Mouse (Mus musculus) induced T-regulatory cell, adult 2 months (primary cell): ENCODE results near the gene Zfhx3.

Source experiments
- DNase-seq: peaks from one replicate; pipeline ENCODE4 v3.0.0-alpha.2; 2012; ENCODE audit warnings: low read depth

Zfhx3 gene

DNA sequence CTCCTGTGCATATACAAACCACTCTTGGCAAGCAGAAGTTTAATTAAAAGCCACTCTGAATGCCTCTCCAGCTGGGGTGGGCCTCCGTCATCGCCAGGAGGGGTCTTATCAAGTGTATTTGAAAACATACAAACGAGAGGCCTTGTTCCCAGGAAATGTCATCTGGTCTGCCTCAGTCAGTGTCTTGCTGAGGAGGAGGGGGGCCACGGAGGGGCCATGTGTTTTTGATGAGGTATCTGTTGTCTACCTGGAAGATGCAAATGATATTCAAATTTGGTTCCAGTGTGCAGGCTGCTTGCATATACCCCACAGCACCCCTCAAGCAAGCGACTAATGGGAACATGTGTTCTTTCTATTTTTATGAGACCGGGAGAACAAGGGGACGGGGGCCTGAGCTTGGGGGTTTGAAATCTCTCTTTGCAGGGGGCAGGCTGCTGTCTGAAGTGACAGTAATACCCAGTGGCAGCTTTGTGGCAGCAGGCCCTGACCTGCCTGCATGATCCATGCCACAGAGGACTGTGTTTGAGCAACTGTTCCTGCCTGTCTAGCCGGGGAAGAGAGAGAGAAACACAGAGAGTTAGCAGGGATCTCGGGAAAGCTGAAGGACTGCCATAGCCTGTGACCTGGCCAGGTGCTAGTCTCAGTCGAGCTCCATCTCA is 412.8 kb downstream of the Zfhx3 start:
- no peak for DNase-seq

DNA sequence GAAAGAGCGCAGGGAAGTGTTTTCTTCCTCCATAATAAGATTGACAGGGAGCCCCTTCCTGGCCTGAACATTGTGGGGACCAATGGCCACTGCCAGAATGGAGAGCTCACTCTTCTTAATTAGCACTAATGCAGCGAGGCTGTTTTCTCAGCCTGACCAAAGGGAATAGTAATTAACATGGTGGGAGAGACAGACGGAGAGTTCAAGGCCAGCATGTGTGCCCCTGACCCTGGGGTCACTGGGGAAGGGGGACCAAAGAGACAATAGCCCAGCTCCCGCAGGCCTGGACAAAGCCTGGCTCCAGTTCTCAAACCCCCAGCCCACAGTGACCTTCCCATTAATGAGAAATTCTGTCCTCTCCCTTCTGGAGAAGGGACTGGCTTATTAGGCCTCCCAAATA is 419.0 kb downstream of the Zfhx3 start:
- no peak for DNase-seq

DNA sequence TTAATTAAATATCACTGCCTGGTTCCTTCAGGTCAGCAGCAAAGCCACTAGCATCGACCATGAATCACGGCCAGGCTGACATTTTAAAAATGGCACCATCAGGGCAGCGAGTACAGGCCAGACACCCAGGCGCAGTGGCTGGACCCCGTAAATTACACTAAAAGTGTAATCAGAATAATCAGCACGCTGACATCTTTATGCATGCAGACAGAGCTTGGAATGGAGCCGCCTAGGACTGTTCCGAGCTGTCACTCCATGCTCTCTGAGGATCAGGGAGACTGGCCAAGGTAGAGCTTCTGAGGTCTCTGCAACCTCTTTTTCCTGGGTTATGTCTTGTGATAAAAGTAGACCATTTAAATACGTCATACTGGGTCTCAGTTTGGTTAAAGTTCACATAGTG is 420.0 kb downstream of the Zfhx3 start:
- no peak for DNase-seq

DNA sequence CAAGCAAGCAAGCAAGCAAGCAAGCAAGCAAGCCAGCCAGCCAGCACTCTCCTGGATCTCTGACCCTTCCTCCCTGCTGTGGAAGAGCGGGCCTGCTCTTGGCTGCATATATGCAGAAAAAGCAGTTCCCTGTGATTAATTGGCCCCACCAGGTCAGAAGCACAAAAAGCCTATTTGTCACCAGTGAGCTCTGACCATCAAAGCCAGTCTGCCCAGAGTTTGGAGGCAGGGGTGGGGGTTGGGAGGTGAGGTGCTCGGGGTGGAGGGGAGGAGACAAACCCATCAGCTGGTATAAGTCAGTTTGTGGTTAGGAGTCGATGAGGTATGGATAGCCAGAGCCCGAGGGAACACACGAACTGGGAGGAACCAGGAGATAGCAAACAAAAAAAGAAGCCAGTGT is 421.0 kb downstream of the Zfhx3 start:
- DNase-seq, result no peak

DNA sequence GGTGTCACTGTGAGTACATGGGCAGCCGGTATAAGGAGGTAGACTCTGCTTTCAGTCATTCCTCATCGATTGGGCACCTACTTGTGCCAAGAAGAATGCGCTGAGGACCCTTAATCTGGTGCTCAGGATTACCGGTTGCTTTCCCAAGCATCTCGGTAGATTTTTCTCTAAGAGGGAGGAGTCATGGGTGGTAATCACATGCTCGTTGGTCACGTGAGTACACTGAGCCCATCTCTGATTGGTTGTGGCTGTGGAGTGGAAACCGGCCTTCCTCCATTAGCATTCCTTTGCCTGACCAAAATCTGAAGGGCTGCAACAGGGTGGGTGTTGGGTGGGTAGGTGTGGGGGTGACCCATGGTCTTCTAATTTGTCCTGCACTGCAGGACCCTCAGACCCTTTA is 421.4 kb downstream of the Zfhx3 start:
- no peak for DNase-seq

DNA sequence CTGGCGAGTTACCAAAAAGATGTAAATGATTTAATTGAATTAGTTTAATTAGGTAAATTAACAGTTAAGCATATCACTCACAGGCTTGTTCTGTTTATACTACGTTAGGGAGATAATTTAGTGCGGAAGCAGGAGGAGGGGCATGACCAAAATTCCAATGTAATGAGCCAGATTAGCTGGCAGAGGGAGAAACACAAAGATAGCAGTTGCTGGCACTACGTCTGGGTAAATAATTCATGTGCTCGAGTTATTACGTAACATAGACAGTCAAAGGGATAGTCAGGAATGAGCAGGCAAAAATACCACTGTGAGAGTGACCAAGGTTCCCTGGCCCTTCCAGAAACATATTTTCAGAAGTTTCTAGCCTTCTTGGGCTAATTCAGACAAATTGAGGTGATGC is 426.6 kb downstream of the Zfhx3 start:
- no peak for DNase-seq

DNA sequence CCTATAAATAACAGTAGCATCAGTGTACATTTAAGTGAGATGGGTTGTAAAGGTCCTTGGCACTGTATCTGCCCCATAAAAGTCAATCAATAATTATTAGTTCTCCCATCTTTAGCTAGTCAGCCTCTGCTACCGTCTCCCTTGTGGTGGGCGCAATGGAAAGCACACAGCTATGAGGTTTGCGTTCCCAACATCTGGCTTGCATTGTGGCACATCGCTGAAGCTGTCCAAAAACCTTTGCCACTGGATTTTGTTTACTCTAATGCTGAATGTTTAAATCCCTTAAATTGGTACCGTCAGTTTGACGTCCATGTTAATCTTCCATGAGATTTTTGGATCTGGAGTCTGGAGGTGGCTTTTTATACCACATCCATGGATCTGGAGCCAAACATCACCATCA is 428.3 kb downstream of the Zfhx3 start:
- no peak for DNase-seq

DNA sequence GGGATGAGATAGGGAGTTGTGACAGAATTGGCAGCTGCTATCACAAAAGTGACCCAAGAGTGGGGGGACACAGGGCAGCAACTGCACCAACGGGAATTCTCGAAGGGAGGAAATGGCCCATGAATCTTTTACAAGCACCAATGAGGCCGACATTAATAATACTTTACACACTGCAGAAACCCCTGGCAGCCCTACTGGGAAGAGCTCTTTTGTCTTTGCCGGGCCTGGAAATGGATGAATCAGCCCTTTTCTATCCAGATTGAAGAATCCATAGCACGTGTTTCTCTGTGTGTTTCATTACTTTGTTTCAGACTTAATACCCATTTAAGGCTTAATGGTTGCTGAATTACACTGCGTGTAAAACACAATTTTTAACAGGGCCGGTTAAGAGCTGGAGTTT is 430.6 kb downstream of the Zfhx3 start:
- no peak for DNase-seq

DNA sequence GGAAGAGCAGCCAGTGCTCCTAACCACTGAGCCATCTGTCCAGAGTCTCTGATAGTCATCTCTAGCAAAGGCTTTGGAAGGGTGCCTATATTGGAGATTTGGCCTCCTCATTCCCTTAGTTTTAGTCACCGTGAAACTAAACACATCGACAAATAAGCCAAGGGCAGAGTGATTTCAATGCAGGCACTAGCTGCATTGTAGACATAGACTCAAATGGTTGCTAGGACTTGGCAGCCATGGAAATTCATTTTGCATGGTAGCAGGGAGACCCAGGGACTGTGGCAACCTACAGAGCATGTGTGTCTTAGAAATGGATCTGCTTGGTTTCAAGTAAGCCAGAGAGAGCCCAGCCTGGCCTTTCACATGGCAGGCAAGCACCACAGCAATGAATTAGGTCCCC is 435.6 kb downstream of the Zfhx3 start:
- no peak for DNase-seq

DNA sequence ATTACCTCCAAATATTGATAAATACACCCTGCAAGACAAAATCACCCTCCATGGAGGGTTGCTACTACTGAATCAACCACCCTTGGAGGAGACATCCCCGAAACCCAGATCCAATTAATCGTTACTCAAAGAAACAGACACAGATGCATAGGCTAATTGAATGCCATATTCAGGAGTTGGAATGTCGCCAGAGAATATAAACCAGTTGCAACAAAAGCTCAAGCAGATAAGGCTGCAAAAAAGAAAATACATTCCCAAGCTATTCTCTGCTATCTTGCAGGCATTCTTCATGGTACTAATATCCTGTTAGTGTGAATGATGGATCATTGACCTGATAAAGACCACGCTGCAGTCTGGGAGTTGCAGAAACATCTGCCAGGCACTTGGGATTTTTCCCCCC is 440.7 kb downstream of the Zfhx3 start:
- DNase-seq, result no peak

DNA sequence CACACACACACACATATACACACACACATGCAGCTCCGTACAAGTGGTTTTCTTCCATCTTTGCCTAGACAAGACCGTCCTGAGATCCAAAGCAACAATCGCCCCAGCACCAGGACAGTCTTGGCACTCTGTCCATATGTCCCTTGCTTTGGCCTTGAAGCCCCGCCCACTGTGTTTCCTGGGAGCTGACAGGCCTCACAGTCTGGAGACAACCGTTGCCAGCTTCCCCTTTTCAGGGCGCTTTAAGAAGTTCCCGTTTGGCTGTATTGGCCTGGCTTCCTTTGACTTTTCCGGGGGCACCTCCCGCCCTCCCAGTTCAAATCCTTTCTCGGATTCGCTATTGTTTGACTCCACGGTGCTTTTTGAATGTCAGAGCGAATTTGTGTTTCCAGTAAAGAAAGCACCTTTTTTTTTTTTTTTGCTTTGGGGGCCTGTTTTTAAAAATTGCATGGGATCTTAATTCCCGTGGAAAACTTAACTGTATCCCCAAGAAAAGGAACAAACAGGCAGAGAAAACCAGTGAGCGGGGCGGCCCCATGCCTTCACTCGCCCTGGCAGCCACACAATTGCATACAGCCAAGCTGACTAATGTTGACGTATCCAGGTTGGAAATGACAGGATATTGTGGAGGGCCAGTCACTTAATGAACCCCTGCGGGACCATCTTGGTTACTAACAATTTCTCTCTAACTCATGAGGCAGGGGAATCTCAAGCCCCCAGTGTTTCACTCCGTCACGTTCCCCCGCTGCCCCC is 444.9 kb downstream of the Zfhx3 start:
- no peak for DNase-seq

DNA sequence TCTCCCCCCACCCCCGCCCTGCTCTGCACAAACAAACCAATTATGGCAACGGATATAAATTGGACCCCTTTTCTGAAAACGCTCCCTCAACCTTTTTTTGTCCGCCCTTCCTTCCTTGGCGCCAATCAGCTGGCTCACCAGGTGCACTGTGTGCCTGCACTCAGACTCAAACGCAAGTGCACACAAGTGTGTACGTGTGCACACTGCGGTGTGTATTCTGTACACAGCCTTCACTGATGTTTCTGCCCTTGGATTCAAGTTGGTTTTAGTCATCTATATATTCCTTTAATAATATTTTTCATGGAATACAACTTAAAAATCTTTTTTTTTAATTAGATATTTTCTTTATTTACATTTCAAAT is 445.4 kb downstream of the Zfhx3 start:
- no peak for DNase-seq

DNA sequence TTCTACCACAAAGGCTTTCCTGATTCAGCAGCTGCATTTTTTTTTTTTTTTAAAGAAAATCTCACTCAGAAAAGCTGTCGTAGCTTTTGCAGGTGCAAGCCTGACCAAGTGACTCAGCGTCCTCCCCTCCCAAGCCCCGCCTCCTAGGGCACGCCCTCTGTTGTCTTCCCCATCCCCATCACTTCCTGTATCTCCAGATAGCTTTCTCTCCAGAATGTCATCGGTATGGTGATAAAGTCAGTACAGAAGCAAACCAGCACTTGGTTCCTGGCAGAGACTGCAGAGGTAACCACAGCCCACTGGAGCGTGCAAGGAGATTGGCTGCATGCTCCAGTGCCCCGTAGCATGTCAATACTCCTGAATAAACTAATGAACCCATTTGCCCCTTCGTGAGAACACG is 450.5 kb downstream of the Zfhx3 start:
- peak; percentile 71 for DNase-seq

DNA sequence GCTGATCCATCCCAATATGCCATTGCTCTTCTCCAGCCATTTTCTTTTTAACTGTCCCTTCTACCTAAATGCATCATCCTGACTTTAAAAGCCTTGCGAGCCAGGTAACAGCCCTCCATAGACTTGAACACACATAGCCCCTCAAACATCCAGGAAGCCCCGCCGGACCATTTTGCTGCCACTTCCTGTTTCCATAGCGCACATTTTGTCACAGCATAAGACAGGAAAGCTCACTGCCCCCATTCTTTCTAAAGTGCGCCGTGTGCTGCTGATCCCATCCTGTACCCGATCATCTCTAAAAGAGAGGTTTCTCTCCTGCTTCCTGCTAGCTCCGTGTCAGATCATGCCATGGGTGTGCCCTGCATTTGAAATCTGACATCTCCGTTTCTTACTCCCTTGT is 459.7 kb downstream of the Zfhx3 start:
- DNase-seq, result peak; percentile 41

DNA sequence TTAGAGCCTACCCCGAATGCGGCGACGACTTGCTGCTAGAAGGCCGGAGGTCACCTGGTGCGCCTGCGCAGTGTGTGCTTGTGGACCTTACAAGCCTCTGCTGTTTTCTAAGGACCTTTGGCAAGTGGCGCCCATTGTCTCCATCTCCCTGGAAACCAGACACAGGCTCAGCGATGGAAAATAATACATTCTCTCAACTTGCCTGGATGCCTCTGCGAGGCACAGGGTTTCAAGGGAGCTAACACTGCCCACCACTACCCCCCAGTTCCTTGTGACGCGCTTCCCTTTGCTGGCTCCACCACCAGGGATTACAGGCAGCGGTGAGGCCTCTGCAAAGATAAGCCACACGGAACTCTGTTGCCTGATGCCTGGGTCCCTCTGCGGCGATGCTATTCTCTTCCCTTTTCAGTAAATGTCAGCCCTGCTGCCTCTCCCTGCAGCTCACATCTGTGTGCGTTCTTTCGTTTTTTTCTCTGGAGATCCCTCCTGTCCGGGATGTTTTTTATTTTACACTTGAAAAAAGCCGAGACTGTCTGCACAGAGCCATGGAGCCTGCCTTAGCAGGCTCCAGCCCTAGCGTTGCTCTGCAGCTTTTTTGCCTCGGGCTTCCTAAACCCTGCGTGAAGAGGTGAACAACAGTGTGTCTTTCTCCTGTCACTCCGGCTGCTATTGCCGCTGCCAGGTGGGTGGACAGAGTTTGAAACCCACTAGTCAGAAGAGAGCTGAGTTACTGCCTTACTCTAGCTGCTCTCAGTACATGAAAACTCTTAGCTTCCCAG is 464.5 kb downstream of the Zfhx3 start:
- DNase-seq, result no peak

DNA sequence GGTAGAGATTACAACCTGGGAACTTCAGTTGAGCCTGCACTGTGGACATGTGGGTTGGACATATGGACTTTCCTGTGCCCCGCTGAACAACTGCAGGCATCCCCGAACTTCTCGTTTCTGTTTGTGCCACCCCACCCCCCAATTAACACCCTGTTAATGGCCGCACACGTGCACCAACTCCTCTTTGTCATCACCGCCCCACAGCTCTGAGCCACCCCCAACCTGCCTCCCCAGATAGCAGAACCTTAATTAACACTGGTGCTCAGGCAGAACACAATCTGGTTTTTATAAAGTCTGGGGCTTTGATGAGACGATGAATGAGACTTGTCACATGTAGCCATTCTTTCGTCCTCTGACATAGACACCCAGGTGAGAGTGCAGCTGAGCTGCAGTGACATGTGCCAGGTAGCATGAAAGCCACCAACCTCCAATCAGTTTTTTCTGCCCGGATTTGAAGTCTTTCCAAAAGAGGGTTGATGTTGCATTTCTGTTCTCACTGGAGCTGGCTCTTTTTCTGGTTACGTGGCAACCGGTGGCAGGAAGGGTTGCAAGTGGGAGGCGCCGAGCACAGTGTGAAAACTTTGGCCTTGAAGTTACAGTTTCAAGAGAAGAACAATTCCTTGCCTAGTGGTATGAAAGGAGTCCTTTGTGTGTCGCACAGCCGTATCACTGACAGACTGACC is 476.9 kb downstream of the Zfhx3 start:
- no peak for DNase-seq

DNA sequence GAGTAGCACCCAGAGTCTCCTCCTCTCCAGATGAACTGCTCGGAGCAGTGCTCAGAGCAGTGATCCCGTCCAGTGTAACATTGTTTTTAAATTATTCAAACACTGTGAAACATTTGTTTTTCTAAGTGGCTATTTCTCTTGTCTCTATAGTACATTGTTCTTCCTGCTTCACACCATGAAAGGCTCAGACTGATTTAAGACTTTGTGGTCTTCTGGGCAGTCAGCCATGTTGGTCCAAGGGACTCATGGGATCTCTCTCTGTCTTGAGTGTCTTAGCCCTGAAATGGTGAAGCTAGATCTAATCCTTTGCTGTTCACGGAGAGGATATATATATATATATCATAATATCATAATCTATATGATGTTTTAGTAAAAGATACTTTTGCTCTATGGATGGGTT is 480.1 kb downstream of the Zfhx3 start:
- DNase-seq, result no peak

DNA sequence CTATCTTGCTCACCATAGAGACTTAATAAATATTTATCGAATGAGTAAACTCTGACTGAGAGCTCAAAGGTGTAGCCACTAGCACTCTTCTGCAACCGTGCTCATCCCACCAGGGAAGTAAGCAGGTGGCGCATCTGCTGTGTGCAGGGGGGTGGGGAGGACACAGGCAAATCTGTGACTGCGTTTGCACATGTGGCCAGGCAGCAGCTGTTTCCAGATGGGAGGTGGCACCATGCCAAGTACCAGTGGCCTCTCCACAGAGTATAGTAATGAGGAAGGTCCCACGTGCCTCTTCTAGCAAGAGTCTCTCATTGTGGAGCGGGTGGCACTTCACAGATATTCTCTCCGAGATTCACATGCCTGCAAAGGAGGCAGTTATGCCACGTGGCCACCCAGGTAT is 481.9 kb downstream of the Zfhx3 start:
- no peak for DNase-seq

DNA sequence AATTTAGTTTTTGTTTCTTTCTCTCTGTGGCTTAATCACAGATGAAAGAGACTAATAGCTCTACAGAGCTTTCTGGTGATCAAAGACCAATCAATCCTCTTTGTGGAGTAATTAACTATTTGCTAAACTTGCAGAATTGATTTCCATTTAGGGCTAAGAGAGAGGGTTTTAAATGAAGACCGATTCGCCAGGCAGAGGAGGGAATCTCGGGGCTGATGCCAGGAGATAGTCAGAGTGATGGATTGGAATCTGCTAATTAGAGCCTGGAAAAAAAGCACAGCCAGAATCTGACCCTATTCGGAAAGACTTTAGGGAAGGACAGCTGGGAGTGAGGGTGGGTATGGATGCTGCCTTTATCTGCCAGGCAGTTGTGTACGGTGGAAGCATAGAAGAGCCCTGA is 490.9 kb downstream of the Zfhx3 start:
- DNase-seq, result no peak

DNA sequence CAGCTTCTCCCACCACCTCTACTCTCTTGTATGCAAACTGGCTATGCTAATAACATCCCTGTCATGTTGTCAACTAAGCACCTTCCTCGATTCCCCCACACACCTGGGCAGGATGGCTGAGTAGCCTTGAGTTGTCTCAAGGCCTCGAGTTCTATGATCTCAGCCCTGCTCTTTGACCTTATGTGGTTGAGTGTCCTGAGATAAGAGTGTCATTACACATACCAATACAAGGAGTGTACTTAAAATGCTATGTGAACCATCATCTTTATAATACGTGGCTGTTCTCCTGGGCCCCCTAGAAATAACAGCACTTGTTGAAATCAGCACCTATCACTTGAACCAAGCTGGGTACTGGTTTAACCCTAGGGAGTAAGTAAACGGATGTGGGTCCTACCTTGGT is 492.1 kb downstream of the Zfhx3 start:
- no peak for DNase-seq

DNA sequence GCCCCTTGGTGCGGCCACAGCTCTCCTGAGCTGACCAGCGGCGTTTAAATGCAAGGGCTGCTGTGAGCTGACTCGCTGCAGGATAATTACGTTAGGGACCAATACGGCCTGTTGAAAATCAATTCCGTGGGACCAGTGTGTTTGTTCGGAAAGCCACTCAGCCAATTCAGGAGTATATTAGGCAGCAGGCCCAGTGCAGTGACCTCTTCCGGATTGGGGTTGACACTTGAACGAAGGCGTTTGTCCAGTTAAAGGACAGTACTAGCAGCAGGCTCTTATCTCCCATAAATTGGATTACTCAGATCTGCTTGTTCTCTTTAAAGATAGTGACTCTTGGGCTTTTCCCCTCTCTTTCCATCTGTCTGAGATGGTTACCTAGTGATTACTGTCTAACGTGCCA is 493.9 kb downstream of the Zfhx3 start:
- no peak for DNase-seq

DNA sequence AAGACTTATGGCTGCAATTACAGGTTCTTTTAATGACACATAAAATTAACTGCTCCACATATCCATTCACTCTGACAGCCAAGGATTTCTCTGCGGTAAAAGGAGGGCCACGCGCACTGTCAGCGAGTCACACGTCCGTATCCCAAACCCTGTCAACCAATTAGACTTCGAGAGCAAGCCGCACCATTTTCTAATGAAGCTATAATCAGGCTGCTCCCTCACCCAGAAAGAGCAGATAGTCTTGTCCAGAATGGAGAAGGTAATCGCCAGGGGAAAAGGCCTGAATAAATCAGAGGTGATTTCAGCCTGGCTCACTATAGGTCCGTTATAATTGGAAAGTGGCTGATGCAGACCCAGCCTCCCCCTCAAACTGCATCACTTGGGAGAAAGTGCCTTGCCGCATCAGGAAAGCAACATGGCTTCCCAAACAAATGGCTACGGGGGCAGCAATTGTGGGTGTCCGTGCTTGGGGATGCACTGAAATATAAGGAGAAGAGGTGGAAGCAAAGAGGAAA is 494.9 kb downstream of the Zfhx3 start:
- no peak for DNase-seq

DNA sequence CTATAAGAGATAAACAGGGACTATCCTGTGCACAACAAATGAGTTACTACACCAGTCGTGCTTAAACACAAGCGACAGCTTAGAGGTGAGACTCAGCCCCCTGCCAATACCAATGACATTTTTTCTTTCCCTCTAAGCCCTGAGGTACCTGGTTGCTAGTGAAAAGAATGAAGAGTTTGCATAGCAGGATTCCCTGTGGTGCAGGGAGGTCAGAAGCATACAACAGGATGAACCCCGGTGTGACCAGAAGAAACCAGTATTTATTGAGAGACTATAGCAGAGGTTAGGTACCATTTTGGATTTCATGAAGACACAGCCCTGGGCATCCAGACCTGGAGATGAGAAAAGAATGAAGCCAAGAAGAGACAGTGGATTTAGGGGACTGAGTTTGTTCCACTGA is 498.0 kb downstream of the Zfhx3 start:
- no peak for DNase-seq
